Mouse (Mus musculus): ENCODE data around the gene Pram1.

Gene Pram1

GRCm38 (mm10) chr17:33669681-33670080, 31.8 kb downstream of the Pram1 start:
- no peak for DNase-seq

- no peak for DNase-seq
Observed at GRCm38 (mm10) chr17:33673837-33674236, 36.0 kb downstream of the Pram1 start.

- DNase-seq = peak; percentile 24 to 38
Observed at GRCm38 (mm10) chr17:33675452-33675851, 37.6 kb downstream of the Pram1 start.

- DNase-seq = no peak
Observed at GRCm38 (mm10) chr17:33676086-33676485, 38.2 kb downstream of the Pram1 start.

- no peak for DNase-seq
Observed at GRCm38 (mm10) chr17:33678771-33679170, 40.9 kb downstream of the Pram1 start.

- no peak for DNase-seq
Observed at GRCm38 (mm10) chr17:33681767-33682166, 43.9 kb downstream of the Pram1 start.

GRCm38 (mm10) chr17:33684671-33685231, 46.9 kb downstream of the Pram1 start:
- DNase-seq = peak; percentile 85 to 87

- DNase-seq = peak; percentile 99 to 100
Observed at GRCm38 (mm10) chr17:33685249-33685653, 47.4 kb downstream of the Pram1 start.

- no peak for DNase-seq
Observed at GRCm38 (mm10) chr17:33686760-33687159, 48.9 kb downstream of the Pram1 start, which contains the start of gene Hnrnpm. Hnrnpm (minus strand) TSS chr17:33686860.
